Mouse (Mus musculus): ENCODE results near the gene Meis2. TPM values are rescaled to one million over a fixed set of nuclear protein-coding genes. Genes with fewer than 3 reads are reported as not detected.
A peak's percentile ranks its signal among the peaks of the same experiment; 100 is the strongest.

The Meis2 gene
- total RNA-seq, 2 experiments from 2014 or later = 159 to 160 TPM

DNA sequence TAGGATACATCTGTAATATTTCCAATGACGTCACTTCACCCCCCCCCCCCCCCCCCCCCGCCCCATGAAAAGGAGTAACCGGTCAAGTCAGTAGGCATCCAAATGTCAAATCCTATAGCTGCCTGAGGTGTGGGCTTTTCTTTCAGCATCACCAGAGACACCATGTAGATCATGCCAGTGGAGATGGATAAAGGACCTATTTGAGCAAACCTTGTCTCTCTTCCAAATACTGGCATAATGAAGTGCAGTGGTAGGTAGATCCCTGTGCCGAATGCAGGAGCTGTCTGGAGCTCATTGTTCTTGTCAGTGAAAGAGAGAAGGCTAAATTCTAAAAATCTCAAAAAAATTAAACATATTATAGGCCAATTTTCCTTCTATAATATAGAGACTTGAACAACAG lies 151.1 kb downstream of the Meis2 start:
- DNase-seq (ENCODE audit: low spot score in 2 of 2) = no peak

DNA sequence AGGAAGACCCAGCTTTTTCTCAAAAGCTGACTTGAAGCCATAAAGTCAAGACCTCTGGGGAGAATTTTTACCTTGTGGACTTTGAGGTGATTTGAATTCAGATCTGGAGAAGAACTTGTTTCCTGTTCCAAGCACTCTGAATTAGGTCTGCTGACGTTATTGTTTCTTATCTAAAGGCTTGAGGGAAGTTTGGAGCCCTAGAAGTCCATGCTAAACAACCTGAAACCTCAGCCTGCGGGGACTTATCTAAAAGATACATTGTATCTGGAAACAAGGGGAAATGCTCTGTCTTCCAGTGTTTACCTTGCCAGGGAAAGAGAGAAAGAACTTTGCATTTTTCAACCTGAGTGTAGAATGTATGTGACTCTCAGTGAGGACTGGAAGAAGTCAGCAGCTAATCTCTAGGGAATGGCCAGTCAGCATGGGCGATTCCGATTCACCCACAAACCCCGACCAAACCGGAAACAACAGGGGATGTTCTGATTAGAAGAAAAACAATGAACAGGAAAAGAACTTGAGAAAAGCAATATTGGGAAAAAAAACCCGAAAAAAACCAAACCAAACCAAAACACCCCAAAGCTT lies 152.6 kb downstream of the Meis2 start:
- DNase-seq (ENCODE audit: low spot score in 2 of 2) = no peak

DNA sequence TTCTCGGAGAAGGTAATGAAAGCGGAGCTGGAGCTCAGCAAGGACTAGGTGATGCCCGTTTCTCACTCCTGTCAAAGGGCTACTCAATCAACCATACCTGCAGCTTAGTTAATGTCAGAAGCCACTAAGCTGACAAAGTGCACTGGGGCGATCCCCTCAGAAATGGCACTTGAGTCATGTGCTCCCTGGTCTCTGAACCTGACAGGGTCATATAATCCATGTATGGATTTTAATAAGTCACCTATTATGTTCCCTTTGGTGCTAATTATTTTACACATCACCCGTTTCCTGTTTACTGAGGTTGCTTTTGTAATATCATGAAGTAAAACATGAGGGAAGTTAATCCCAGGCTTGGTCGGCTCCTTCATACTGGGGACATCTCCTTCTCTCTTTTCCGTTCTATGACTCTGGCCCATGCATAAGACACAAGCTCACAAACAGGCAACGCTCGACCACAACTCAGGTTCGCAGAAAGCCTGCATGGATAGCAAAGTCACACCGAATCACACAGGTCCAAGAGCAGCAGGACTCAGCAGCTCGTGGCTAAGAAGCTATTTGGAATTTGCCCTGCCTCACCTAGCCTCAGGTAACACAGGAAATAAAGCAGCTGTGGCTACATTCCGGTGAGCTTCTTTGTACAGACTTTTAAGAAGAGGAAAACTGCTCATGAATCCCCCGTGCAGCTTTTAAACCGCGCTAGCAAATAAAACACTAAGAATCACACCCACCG lies 153.6 kb downstream of the Meis2 start:
- no peak for DNase-seq (ENCODE audit: low spot score in 2 of 2)

DNA sequence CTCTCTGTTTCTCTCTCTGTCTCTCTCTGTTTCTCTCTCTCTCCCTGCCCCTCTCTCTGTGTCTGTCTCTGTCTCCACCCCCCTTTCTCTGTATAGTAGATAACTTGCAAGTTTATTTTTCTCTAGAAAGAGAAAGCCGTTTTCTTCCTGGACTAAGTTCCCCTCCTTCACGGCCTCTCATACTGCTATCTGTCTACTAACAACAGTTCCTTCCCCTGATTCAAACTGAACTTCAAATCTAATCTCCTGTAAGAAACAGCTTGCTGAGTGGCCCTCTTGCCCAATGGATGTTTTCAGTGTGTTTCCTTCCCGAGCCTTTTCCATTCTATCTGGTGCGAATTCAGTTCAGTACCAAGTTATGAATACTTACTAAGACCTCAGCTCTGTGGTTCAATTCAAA lies 155.4 kb downstream of the Meis2 start:
- DNase-seq (ENCODE audit: low spot score in 2 of 2) = no peak

DNA sequence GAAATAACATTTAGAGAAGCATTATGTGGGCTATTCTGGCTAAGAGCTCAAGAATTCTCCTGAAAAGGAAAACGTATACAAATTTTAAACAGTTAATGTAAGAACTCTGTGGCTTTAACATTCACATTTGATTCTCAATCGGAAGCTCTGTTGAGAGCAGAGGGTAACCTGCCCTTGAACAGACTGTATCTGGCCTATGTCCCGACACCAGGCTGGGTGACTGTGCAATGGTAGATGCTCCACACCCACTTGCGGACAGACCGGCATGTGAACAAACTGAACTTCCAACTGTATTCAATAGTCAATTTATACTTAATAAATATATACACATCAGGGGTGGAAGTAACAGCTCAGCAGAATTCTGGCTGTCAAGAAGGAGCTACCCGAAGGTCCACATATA lies 164.6 kb downstream of the Meis2 start:
- no peak for DNase-seq (ENCODE audit: low spot score in 2 of 2)

DNA sequence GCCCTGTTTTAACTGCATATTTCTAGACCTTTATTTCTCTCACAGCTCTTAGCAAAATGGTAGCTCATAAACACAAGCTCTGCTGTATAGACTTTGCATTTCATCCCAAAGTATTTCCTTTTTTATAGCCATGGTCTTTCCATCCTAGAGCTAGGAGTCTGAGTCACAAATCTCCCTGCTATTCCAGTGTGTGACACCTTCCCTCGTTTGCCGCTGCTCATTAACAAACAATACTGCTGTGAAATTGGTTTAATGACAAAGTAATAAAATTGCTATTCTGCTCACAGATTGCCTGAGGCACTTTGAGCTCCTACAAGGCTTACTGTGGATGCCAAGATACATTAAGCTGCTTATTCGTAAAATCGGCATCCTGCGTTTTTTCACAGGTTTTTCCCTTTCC lies 168.1 kb downstream of the Meis2 start:
- DNase-seq (ENCODE audit: low spot score in 2 of 2) = no peak

DNA sequence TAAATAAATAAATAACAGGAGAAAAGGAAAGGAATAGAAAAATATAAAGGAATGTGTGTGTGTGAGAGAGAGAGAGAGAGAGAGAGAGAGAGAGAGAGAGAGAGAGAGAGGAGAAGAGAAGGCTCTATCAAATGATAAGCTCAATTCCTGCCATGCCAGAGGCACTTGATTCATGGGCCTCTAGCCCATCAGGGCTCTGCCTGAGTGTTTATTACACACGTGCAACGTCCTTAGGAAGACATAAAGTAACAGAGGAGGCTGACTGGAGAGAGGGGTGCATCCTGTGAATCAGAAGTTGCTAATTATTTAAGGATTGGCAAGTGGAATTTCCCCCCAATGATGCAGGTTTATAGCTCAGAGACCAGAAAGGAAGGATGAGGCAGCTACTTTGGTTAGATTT lies 168.6 kb downstream of the Meis2 start:
- no peak for DNase-seq (ENCODE audit: low spot score in 2 of 2)

DNA sequence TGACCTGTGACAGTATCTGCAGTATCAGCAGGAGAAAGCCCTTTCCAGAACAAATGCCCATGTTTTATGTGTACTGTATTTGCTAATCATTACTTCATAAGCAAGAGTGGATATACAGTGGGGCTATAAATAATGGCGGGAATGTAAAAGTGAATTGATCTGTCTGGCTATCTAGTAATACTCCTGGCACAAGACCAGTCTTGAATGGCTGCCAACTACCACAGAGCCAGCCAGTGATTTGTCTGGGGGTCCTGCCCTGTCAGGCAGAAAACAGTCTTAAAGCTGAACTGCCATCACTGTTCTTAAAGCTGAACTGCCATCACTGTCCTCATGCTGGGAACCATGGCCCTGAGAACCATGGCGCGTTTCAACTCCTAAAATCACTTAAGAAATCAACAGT lies 169.9 kb downstream of the Meis2 start:
- no peak for DNase-seq (ENCODE audit: low spot score in 2 of 2)

DNA sequence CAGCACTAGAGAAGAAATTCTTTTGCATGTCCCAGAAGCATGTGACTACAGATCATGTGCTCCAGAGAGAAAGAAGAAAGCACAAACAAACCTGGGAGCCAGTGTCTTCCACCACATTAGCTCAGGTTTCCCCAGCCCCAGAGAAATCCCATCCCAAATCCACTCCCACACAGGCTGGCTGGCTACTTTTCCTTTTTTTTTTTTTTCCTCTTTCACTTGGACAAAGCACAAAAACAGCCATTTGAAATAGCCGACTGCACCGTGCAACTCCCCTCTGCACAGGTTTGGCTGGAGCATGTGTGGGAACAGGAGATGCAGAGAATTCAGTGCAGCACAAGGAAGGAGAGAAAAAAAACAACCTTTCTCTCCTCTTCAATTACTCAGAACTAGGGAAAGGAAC lies 170.4 kb downstream of the Meis2 start:
- DNase-seq (ENCODE audit: low spot score in 2 of 2) = no peak

DNA sequence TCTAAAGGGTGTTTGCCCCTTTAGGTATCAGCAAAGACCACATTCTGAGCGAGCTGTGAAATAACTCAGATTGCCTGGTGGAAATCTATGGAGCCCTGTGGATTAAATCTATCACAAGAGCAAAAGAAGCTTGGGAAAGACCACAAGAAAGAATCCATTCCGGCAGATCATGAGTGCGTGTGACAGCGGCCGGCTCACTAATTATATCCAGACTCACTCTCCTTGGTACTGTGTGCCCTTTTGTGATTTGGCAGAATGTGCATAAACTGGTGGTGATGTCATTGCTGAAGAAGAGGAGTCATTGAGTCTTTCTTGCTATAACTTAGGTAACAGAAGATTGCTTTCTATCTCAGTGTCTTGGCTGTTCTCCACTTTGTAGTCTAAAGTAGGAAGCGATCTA lies 172.5 kb downstream of the Meis2 start:
- DNase-seq (ENCODE audit: low spot score in 2 of 2) = no peak

DNA sequence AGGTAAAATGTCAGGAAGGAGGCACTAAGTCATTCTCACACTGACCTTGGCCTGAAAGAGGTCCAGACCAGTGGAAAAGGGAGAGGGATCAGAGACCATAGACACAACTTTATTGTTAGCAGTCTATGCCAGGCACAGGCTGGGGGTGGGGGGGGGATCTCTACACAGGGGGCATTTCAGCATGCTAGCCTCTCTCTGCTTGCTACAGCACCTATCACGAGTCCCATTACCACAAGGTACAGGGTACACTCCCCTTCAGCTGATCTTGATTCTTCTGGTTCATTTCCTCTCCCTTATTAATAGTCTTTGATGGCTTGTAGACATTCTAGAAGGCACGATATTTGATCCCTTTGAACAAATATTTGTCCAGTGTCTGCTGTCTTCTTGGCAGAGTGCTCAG lies 174.9 kb downstream of the Meis2 start:
- DNase-seq (ENCODE audit: low spot score in 2 of 2) = no peak

DNA sequence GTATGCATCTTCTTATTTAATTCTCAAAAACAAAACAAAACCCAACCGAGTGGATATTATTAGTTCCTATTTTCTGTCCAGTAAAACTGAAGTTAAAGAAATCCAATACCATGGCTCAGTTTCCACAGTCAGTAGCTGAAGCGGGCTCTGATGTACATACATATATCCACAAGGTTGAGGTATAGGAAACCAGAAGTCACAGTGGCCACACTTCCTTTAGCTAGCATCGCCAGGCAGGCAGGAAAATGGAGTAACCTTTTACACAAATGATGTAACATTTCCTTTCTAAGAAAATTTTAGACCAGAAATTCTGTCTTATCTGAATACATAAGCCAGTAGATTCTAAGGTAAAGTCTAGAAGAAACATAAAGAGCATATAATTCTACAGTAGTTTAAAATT lies 175.6 kb downstream of the Meis2 start:
- no peak for DNase-seq (ENCODE audit: low spot score in 2 of 2)

DNA sequence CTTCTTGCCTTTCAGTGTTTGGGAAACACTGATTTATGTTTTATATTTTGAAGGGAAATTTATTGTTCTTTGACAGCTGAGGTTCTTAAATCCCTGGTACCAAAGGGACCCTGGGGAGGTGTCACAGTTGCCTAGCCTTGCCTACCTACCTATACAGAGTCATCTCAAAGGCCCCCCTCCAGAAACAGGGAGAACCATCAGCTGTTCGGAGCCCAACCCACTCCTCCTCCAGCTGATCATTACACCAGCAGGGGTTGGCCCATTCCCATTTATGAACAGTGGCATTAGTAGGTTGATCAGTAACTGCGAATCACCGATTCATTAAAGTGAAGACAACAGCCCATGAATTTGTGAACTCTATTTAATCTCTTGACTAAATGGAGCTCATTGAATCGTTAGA lies 176.4 kb downstream of the Meis2 start:
- no peak for DNase-seq (ENCODE audit: low spot score in 2 of 2)

DNA sequence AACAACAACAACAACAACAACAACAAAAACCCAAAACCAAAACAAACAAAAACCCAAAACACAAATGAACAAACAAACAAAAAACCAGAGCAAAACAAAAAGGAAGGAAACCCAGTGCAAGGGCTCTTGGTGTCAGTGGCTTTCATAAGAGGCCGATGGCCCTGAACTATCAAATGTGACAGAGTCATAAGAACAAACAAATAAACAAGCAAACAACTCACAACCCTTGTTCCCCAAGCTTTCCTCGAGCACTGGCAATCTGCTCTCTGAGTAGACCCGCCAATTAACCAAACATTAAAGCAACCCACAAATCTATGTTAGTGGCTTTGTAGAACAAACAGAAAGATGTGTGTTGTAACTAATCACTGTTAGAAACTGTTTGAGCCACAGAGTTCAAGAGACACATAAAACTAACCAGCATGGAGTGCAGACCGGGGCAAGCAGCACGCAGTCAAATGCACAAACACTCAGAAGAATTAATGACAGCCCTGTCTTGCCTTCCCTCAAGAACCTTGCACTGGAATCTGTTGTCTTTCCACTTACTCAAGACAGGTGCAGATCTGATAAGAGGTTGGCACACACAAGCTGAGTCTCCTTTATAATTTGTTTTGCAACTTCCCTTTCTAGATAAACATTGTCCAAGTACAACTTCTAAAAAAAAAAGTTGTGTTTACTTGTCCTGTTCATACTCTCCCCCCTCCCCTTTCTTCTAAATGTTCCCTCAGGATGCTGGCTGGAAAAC lies 177.1 kb downstream of the Meis2 start:
- no peak for DNase-seq (ENCODE audit: low spot score in 2 of 2)

DNA sequence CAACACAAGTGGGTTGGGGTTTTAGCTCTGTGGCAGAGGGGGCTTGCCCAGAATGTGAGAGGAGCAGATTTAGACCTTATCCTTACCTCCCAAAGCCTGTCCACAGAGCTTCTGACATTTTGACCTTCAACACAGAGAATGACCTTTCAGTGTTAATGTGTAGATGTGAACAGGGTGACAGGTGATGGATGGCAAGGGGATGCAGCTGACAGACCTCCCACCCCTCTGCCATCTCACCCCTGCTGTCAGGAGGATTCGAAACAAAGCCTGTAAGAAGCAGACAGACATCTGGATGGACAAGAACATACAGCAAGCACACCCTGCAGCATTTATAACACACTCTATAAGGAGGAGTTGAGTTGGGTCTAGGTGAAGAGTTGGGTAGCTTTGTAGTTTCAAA lies 178.0 kb downstream of the Meis2 start:
- no peak for DNase-seq (ENCODE audit: low spot score in 2 of 2)

DNA sequence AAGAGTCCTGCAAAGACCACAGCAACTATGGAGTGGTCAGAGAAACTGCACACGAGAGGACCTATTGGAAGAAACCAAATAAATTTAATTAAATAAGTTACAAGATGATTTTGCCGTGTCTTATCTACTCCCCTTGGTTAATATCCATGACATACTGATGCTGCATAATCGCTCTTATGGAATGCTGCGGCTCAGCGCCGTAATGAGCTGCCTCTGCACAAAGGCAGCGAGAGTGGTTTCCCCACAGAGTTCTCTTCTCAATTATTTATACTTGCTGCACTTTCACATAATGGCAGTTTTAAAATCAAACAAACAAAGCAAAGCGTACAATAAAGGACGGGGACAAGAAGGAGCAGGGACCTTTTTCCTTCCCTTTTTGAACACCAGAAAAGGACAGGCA lies 181.5 kb downstream of the Meis2 start:
- DNase-seq (ENCODE audit: low spot score in 2 of 2) = no peak

DNA sequence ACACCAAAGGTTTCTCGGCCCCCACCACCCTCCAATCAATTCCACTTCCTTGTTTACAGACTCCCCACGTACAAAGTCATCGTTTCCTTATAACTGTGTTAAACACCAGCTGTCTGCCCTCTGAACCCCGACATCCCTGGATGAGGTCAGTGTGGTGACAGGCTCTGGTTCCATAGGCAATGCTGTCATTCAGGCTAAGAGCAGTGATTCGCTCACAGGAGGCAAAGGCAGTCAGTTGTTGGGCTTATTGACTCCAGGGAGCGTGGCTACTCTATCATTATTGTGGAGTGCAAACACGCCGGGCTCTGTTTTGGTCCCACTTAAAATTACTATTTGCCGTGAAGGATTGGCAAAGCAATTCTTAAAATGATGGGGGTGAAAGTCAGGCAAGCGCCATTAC lies 182.1 kb downstream of the Meis2 start:
- DNase-seq (ENCODE audit: low spot score in 2 of 2) = no peak

DNA sequence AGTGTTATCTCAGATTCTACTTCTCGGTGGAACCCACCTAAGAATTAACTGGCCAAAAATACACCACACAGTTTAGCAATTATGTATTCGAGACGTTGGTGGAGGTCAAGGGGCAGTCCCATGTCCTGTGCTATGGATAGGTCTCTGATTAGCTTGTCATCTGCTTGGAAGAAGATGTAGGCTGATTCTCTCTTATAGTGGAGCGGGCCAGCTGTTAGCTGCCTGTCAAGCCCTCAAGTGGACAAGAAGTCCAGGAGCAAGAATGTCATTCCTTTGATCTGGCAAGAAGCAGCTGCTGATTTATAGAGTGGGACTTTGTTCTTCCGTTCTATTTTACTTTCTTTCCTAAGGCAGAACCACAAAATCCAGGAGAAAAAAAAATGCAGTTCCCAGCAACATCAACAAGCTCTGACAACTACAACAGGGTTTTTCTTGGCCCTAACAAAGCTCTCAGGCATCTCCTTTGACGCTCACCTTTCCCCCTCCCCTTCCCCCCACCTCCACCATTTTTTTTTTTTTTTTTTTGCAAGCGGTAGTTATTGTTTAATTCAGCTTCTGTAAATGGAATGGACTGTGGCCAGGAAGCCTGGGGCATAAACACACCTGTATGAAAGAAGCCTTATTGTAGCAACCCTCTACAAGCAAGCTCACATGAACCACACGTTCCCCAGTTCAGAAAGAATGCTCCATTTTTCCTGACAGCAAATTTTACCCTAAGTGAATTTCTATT lies 189.7 kb downstream of the Meis2 start:
- DNase-seq (ENCODE audit: low spot score in 2 of 2) = no peak

DNA sequence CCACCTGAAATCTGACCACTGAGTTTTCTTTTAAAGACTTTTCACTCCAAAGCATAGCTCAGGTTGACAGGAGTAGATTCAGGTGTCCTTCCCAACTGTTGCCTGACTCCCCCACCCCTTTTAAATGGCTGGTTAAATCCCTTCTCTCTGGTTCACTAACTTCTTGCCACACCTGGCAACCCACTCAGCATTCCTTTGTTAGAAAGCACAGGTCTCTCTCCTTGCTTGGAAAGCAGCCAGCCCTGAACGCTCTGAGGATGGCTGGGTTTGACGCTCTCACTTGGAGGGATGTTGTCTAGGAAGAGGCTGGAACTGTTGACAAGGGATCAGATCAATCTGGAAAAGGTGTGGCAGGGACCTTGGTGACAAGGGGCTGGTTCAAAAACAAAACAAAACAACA lies 192.8 kb downstream of the Meis2 start:
- DNase-seq (ENCODE audit: low spot score in 2 of 2) = no peak

DNA sequence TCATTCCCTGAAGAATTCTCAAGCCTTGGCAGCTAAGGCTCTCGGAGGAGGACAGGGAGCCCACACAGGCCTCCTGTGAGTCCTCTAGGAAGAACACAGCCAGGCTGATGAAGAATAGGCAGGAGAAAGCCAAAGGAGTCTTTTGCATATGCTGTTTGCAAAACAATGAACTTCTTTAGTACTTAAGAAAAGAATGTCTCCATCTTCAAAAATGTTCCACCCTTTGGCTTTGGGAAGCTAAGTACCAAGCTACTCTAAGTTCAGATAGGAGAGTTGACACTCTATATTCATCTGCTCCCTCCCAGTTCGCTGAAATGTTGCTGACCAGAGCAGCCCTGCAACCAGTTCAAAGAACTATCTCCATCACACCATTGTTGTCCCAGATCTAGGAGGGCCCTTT lies 195.7 kb downstream of the Meis2 start:
- no peak for DNase-seq (ENCODE audit: low spot score in 2 of 2)

DNA sequence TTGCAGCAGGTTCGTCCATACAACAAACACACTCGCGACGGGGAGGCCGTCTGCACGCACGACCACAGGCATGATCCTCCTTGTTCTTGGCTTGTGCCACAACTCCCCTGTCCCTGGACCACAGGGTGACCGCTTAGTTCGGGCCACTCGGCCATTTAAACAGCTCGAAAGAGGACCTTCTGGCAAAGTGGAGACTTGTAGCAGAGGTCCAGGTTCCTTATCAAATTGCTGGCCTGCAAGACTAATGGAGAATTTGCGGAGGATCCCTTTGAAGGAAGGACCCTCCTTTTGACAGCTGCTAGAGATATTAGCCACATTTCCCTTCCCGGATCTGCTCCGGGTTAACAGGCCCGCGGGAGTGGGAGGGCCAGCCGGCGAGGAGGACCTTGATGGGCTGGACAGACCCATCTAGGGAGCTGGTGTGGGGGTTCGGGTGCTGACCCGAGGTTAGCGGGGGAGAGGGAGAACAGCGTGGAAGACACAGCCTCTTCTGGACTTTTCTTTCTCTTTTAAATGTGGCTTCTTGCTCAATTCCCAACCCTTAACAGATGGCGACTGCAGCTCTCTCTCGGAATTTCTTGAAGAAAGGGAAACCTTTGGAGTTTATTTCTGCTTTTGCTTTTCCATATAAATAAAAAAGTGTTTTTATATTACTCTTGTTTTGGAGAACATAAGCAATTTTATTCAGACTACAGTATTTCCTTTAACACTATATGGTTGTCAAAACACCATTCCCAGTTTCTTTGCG lies 204.9 kb downstream of the Meis2 start:
- DNase-seq (ENCODE audit: low spot score in 2 of 2) = peak in 1 of 2 experiments; percentile 30
